Mouse (Mus musculus): ENCODE results near the gene Vps9d1.
"Not testable (repeated sequence)": the region's sequence is repeated elsewhere in the genome, so short reads cannot be mapped to it uniquely, and the experiment has no call there.

Gene Vps9d1

GRCm38 (mm10) chr8:123220917-123221316 lies 33.2 kb downstream of the Vps9d1 start:
- in situ Hi-C loops (cut with MboI, MseI) = no loop called here

GRCm38 (mm10) chr8:123215430-123215829 lies 38.7 kb downstream of the Vps9d1 start:
- in situ Hi-C loops (cut with MboI, MseI) = no loop called here

GRCm38 (mm10) chr8:123213118-123213772 lies 40.9 kb downstream of the Vps9d1 start:
- in situ Hi-C loops (cut with MboI, MseI) = no loop called here

GRCm38 (mm10) chr8:123212321-123213117 lies 41.6 kb downstream of the Vps9d1 start, which contains the start of the genes Chmp1a and Spata33:
TSS of gene Chmp1a (minus strand) at chr8:123212763.
TSS of gene Spata33 (plus strand) at chr8:123212832.
- in situ Hi-C loops (cut with MboI, MseI) = no loop called here

GRCm38 (mm10) chr8:123211876-123212275 lies 42.3 kb downstream of the Vps9d1 start:
- in situ Hi-C loops (cut with MboI, MseI) = no loop called here

- in situ Hi-C loops (cut with MboI, MseI) = no loop called here
These were observed 50.6 kb downstream of the Vps9d1 start for GRCm38 (mm10) chr8:123203571-123203970.

- in situ Hi-C loops (cut with MboI, MseI) = no loop called here
These were observed 51.9 kb downstream of the Vps9d1 start for GRCm38 (mm10) chr8:123202288-123202687.

GRCm38 (mm10) chr8:123199864-123200263 lies 54.3 kb downstream of the Vps9d1 start:
- in situ Hi-C loops (cut with MboI, MseI) = no loop called here

- in situ Hi-C loops (cut with MboI, MseI) = not testable (repeated sequence)
These were observed 57.1 kb downstream of the Vps9d1 start for GRCm38 (mm10) chr8:123197016-123197415.

- in situ Hi-C loops (cut with MboI, MseI) = no loop called here
These were observed 60.4 kb downstream of the Vps9d1 start for GRCm38 (mm10) chr8:123193771-123194170.

Data from T-helper 2 cell (primary cell).